Mouse (Mus musculus): ENCODE measurements around the gene Dusp23.

Dusp23 gene

GRCm38 (mm10) chr1:172632451-172633326, at the start of gene Dusp23:
TSS of gene Dusp23 (minus strand) at chr1:172632962.
- DNase-seq (ENCODE audit: low read depth, low spot score) = peak; percentile 96

DNA sequence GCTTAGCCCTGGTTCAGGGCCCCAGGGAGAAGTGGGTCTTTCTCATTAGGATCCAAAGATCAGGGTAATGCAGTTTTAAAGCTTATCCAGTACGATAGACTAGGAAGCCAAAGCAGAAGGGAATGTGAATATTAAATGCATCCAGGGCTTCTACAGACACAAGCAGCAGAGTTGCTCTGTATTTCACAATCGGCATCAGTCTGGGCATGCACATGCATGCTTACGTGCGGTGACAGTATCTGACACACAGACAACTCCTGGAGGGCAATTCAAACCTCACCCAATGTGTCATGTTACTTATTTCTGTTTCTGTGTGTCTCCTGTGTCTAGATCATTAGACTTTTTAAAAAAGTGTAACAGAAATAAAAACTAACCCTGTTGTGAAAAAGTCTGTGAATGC, 48.0 kb upstream of the Dusp23 start:
- no peak for DNase-seq (ENCODE audit: low read depth, low spot score)

- DNase-seq (ENCODE audit: low read depth, low spot score) = no peak
Measured at GRCm38 (mm10) chr1:172670716-172671115, 38.0 kb upstream of the Dusp23 start.

DNA sequence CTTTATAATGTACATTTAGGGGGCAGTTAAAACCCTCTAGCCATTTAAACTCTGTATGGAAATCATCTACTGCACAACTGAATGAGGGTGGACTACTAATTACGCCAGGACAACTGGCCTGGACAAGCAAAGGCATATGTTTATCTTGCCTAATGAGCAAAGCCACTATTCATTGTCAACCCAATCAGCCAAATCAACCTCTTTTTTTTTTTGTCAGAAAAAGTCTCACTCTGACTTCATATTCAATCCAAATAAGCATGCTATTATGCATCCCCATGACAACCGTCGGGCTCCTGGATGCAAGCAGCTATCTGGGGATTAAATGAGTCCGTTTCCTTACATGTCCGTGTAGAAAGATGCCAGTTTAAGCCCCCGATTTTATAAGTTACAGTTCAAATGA, 34.8 kb upstream of the Dusp23 start:
- peak; percentile 21 for DNase-seq (ENCODE audit: low read depth, low spot score)

DNA sequence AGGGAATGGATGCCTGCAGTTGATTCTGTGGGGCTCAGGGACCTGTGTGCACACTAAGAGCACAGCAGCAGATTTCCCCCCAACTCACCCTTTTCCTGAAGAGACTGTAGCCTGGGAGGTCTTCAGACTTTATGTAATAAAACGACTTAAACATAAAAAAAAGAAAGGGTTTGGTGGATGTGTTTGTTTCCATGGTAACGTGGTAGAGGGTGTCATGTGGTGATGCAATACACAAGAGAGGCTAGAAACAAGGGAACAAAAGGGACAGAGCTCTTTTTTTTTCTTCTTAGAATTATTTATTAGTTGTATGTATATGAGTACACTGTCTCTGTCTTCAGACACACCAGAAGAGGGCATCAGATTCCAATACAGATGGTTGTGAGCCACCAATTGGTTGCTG, 32.7 kb upstream of the Dusp23 start:
- DNase-seq (ENCODE audit: low read depth, low spot score) = no peak

DNA sequence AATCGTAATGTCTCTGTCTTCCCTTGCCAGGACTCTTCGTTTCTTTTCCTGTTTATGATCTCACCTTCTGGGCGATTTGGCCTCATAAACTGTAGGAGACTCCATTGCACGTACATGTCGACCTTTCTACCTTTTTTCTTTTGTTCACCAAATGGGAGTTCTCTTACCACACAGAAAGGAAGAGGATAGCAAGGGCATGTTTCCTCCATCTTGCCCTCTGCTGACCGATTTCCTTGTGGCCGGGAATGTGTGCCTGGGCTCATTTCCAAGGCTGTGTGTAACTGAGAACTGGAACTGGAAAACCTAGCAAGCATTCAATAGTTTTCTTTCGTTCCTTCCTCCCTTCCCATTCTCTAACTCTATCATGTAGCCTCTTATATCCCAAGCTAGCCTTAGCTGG, 26.9 kb upstream of the Dusp23 start:
- no peak for DNase-seq (ENCODE audit: low read depth, low spot score)

DNA sequence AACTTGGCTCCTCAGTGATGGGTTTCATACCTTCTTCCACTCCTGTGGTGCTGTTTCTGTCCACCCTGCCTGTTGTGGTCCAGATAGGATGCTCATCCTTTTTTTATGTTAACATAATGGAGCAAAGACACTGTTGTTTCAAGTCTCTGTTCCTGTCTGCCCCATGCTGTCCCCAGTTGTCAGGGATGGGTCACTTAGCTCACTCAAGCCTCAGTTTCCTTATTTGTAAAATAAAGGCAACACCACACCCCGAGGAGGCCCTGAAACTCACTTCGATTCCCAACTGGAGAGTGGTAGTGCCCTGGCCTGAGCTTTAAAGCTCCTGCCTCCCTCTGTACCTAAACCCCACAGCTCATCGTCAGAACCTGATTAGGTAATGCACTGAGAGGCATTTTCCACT, 24.5 kb upstream of the Dusp23 start:
- DNase-seq (ENCODE audit: low read depth, low spot score) = no peak

DNA sequence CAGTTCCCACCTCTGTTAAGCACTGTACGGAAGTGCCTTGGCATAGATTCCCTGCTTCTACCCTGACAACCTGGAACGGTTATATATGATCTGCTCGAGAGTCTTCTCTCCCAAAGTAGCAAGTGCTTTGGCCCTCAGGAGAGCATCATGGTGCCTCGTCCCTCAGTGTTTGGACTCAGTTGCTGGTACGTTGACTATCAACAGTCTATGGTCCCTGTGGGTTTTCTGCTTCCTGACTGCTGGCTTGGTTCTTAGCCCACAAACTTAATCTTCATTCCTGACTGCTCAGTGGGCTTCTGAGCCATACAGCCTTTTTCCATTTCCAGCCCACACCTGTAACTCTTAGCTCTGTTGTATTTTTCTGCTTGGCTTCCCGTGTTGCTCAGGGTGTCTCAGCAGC, 21.1 kb upstream of the Dusp23 start:
- no peak for DNase-seq (ENCODE audit: low read depth, low spot score)

DNA sequence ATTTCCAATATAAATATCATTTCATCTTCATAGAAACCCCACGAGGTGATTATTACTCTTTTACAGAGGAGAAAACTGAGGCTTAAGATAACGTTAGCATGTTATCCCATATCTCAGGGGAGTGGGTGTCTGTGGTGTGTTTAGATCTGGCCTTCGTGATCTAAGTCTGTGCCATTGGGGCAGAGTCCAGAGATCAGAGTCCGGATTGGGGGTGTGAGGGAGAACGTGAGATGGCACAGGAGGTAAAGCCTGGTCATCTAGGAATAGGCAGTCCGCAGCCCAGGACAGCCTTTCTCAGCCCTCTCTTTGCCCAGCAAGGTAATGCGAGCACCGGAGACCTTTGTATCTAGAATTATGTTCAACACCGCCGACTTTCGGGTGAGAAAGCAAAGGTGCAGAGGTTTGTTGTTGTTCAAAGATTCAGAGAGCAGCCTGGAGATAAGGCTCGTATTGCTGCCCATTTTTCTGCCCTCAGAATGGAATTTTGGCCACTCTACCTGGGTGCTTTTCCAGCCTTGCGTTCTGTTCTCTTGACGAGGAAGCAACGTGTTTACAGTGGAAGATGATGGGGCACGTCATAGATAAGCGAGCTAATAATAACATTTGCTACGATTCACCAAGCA, 19.4 kb upstream of the Dusp23 start:
- no peak for DNase-seq (ENCODE audit: low read depth, low spot score)

- no peak for DNase-seq (ENCODE audit: low read depth, low spot score)
Measured at GRCm38 (mm10) chr1:172651288-172651987, 18.7 kb upstream of the Dusp23 start.

DNA sequence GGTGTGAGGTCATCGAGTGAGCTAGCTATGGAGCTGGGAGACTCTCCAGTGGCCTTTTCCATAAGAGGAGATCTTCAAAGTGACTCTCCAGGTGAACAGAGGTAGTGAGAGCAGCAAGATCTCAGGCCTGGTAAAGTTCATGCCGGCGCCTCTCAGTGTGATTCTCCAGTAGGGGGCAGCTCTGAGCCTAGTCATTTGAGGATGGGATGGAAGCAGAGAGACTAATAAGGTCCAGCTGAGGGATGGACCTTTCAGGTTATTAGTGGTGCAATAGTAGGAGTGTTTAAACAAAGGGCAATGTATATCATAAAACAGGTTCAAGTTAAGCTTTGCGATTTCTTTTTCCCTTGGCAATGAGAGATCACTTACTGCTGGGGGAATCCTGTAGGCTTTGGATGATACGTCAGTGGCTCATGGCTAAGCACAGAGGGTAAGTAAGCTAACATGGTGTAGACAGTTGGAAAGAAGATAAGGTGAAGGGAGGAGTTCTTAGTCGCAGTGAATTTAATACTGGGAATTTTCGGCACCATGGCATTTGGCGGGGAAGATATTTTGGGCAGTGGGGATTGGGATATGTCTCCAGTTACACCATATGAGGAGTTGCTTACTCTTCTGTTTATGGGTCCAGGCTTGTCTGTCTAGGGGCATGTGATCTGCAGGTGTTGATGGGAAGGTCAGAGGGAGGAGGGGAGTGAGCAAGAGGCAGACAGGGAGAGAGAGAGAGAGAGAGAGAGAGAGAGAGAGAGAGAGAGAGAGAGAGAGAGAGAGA, 17.9 kb upstream of the Dusp23 start:
- no peak for DNase-seq (ENCODE audit: low read depth, low spot score)

GRCm38 (mm10) chr1:172649396-172649795, 16.6 kb upstream of the Dusp23 start:
- DNase-seq (ENCODE audit: low read depth, low spot score) = no peak

DNA sequence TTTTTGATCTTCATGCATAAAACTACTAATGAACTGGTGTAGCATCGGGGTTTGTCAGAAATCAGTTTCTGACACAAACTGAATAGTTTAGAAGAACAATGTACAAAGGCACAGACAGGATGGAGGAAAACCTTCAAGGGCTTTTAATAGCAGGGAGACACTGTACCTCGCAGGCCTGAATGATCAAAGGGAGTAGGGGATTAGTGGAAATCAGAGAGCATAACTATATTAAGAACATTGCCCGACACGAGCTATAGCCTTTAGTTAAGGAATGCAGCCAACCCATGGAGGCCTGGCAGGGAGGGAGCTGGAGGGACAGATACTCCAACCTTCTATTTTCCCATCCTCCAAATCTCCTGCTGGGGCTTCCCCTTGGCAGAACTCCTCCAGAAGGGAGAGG, 14.5 kb upstream of the Dusp23 start:
- no peak for DNase-seq (ENCODE audit: low read depth, low spot score)

DNA sequence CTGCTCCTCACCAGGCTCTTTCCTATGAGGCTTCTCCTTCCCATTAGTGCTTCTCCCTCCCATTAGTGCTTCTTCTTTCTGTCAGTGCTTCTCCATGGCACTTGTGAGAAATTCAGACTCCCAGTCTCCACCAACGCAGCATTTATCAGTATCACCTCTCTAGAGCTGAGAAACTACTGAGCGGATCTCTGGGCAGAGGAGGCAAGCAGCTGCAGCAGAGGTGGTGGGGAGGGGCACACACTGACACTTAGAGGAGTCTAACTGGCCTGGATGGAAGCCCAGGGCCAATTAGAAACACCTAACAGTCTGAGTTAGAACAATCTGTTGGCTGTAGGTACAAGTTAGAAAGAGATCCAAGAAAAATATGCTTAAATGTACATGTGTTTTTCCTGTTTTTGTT, 6.0 kb upstream of the Dusp23 start:
- DNase-seq (ENCODE audit: low read depth, low spot score) = no peak

DNA sequence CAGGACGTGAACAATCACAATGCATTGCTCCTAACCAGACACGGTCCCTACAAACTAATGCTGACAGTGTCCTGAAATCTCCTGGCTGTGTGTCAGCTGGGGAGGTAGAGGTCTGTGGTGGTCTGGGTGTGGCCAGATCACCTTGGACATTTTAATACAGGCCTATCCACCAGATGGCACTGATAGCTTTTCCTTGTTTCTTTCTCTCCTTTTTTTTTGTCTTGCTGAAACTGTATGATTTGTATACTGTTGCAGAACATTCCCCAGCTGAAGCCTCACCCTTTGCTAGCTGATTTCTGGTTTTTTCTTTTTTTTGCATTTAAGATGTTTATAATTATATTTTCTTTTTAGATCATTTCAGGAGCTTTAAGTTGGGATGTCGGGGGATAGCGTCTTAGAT, 5.0 kb upstream of the Dusp23 start:
- no peak for DNase-seq (ENCODE audit: low read depth, low spot score)

DNA sequence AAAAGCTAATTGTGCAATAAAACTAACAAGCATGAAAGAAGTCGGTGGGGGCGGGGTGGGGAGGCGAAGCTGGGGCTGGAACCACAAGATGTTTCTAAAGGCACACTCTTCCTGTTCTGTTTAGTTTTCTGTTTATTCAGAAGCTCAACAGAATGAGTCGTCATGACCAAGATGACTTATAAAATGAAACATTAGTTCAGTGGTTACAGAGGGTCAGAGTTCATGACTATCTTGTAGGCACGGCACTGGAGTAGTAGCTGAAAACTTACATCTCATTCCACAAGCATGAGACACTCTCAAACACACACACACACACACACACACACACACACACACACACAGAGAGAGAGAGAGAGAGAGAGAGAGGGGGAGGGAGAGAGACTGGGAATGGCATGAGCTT, 3.5 kb upstream of the Dusp23 start:
- no peak for DNase-seq (ENCODE audit: low read depth, low spot score)

GRCm38 (mm10) chr1:172635258-172635657, 2.5 kb upstream of the Dusp23 start:
- no peak for DNase-seq (ENCODE audit: low read depth, low spot score)

DNA sequence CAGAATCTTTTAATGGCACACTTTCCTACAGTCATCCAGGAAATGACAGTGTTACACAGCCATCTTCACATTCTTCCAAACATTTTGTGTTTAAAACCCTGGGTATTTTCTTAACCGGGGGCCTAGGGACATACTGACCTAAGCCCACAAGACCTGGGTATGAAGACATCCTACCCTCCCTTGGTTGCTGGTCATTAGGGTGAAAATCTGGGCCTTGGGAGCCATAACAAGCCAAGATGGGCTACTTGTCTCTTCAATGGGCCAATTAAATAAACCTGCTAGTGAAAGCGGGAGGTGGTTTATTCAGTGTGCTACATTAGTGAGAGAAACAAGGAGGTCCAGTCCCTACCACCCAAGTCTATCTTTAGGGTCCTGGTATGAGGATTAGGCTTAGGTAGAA, 1.4 kb upstream of the Dusp23 start:
- DNase-seq (ENCODE audit: low read depth, low spot score) = no peak

- no peak for DNase-seq (ENCODE audit: low read depth, low spot score)
Measured at GRCm38 (mm10) chr1:172631721-172632120, 1.0 kb downstream of the Dusp23 start.

GRCm38 (mm10) chr1:172629831-172630230, 2.9 kb downstream of the Dusp23 start:
- DNase-seq (ENCODE audit: low read depth, low spot score) = no peak

DNA sequence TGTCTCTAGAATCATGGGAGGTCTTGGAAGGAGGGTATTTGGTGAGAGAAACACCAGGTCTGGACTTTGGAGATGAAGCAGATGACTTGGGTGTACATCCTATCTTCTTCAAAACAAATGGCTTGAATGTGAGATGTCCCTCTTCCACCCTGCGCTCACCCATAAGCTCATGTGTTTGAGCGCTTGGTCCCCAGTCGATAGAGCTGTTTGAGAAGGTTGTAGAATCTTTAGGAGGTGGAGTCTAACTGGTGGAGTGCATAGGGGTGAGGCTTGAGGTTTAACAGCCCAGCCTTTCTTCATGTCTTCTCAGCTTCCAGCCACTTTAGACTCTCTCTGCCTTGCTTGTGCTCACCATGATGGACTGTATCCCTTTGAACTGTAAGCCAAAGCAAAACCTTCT, 6.5 kb downstream of the Dusp23 start:
- no peak for DNase-seq (ENCODE audit: low read depth, low spot score)

- DNase-seq (ENCODE audit: low read depth, low spot score) = no peak
Measured at GRCm38 (mm10) chr1:172624081-172624480, 8.7 kb downstream of the Dusp23 start.

All from telencephalon, adult 2 months (tissue).